Mouse (Mus musculus): ENCODE results near the gene Cdiptos. TPM values are rescaled to one million over a fixed set of nuclear protein-coding genes. Genes with fewer than 3 reads are reported as not detected.

Cdiptos gene
- total and polyA plus RNA-seq, 3 experiments, result 0.47 to 0.97 TPM; not detected in 1

GRCm38 (mm10) chr7:126948626-126949025 is 27.3 kb downstream of the Cdiptos start:
- no peak overlapping the region for H3K9ac ChIP-seq (ENCODE audit: insufficient read depth, low read depth)
- no peak for DNase-seq (ENCODE audit: extremely low read depth)
- H3K36me3 ChIP-seq (replicated peaks in 1 of 2; ENCODE audit: control insufficient read depth in 1 of 2, insufficient read depth in 1 of 2, low read length in 1 of 2), result peaks cover 27 to 82% of the 10 kb centered on the region in 2 experiments
- no peaks in the 10 kb centered on the region for H3K79me2 ChIP-seq (replicated peaks; ENCODE audit: control insufficient read depth, extremely low read depth, insufficient read depth, poor library complexity, severe bottlenecking)
- dilution Hi-C loops (cut with MboI; ENCODE audit: extremely low pct_ligation_motif_present, extremely low pct_unique_long_range_greater_than_20kb, low sequenced_read_pairs) (no loop called here), in situ Hi-C loops (cut with MboI; ENCODE audit: low pct_ligation_motif_present, low pct_unique_long_range_greater_than_20kb, low sequenced_read_pairs) (loop anchor here (5.0 kb wide), 1 partner anchor 34 kb away; no protein-coding TSS in a partner anchor)
- no peak overlapping the region for H3K4me3 ChIP-seq (replicated peaks in 1 of 3; ENCODE audit: low read depth in 2 of 3, low read length in 2 of 3, poor library complexity in 1 of 3)
- H3K27me3 ChIP-seq (replicated peaks), result no peaks in the 10 kb centered on the region
- H3K4me2 ChIP-seq (ENCODE audit: insufficient read depth, low read depth, poor library complexity, severe bottlenecking), result no peak overlapping the region
- H3K9me3 ChIP-seq (replicated peaks; ENCODE audit: low read length), result peaks cover 6% of the 10 kb centered on the region
- H3K4me1 ChIP-seq (ENCODE audit: control insufficient read depth in 1 of 2, insufficient read depth in 2 of 2), result peaks cover 15 to 62% of the 10 kb centered on the region in 2 experiments
- no peak overlapping the region for H3K27ac ChIP-seq (ENCODE audit: insufficient read depth, low read depth)
- no peak for TF ChIP-seq HCFC1 (IDR thresholded peaks at IDR 0.05; ENCODE audit: low read depth, low read length)
- no peak for TF ChIP-seq UBTF (IDR thresholded peaks at IDR 0.05; ENCODE audit: low read depth, low read length)
- no peak for TF ChIP-seq MYC (IDR thresholded peaks at IDR 0.05; ENCODE audit: low read depth, low read length)
- TF ChIP-seq ELF1 (IDR thresholded peaks at IDR 0.05; ENCODE audit: low read depth, low read length), result no peak
- no peak for TF ChIP-seq POLR2AphosphoS2 (IDR thresholded peaks at IDR 0.05; ENCODE audit: low read depth, low read length)
- no peak for TF ChIP-seq MAFK (IDR thresholded peaks at IDR 0.05; ENCODE audit: insufficient replicate concordance, low read length)
- no peak for TF ChIP-seq PAX5 (IDR thresholded peaks at IDR 0.05; ENCODE audit: low read length)
- no peak for TF ChIP-seq NRF1 (IDR thresholded peaks at IDR 0.05; ENCODE audit: low read depth, low read length)
- no peak for TF ChIP-seq MXI1 (IDR thresholded peaks at IDR 0.05; ENCODE audit: low read depth, low read length)
- TF ChIP-seq ZKSCAN1 (IDR thresholded peaks at IDR 0.05; ENCODE audit: borderline replicate concordance, low read depth, low read length), result no peak
- TF ChIP-seq BHLHE40 (IDR thresholded peaks at IDR 0.05; ENCODE audit: low read depth, low read length), result no peak
- no peak for TF ChIP-seq ZNF384 (IDR thresholded peaks at IDR 0.05; ENCODE audit: low read depth, low read length)
- TF ChIP-seq JUN (IDR thresholded peaks at IDR 0.05; ENCODE audit: insufficient read depth, low read depth, low read length), result no peak
- no peak for TF ChIP-seq SIN3A (IDR thresholded peaks at IDR 0.05; ENCODE audit: low read length)
- TF ChIP-seq EP300 (IDR thresholded peaks at IDR 0.05; ENCODE audit: low read length), result no peak
- no peak for TF ChIP-seq CHD2 (IDR thresholded peaks at IDR 0.05; ENCODE audit: low read length)
- TF ChIP-seq POLR2A (IDR thresholded peaks at IDR 0.05; ENCODE audit: low read depth, low read length), result no peak
- TF ChIP-seq TBP (conservative IDR thresholded peaks at IDR 0.05; ENCODE audit: low read depth, low read length), result no peak

- in situ Hi-C loops (cut with MboI; ENCODE audit: low pct_ligation_motif_present, low pct_unique_long_range_greater_than_20kb, low sequenced_read_pairs), result loop anchor here (5.0 kb wide), 1 partner anchor 36 kb away; no protein-coding TSS in a partner anchor
- Histone ChIP-seq H3K4me3 (replicated peaks in 1 of 3; ENCODE audit: low read depth in 2 of 3, low read length in 2 of 3, poor library complexity in 1 of 3) (no peak overlapping the region), H3K27me3 (replicated peaks) (no peaks in the 10 kb centered on the region), H3K4me2 (ENCODE audit: insufficient read depth, low read depth, poor library complexity, severe bottlenecking) (no peak overlapping the region), H3K9me3 (replicated peaks; ENCODE audit: low read length) (peaks cover 6% of the 10 kb centered on the region), H3K36me3 (replicated peaks in 1 of 2; ENCODE audit: control insufficient read depth in 1 of 2, insufficient read depth in 1 of 2, low read length in 1 of 2) (peaks cover 23 to 78% of the 10 kb centered on the region in 2 experiments), H3K9ac (ENCODE audit: insufficient read depth, low read depth) (no peak overlapping the region), H3K27ac (ENCODE audit: insufficient read depth, low read depth) (no peak overlapping the region), H3K4me1 (ENCODE audit: control insufficient read depth in 1 of 2, insufficient read depth in 2 of 2) (peaks cover 14 to 62% of the 10 kb centered on the region in 2 experiments), H3K79me2 (replicated peaks; ENCODE audit: control insufficient read depth, extremely low read depth, insufficient read depth, poor library complexity, severe bottlenecking) (peaks cover 3% of the 10 kb centered on the region)
- peak; percentile 49 for DNase-seq (ENCODE audit: extremely low read depth)
- dilution Hi-C loops (cut with MboI; ENCODE audit: extremely low pct_ligation_motif_present, extremely low pct_unique_long_range_greater_than_20kb, low sequenced_read_pairs), result no loop called here
- TF ChIP-seq SMC3 (IDR thresholded peaks at IDR 0.05; ENCODE audit: low read depth, low read length) (peak; percentile 75), CTCF (conservative IDR thresholded peaks at IDR 0.05 in 1 of 2, IDR thresholded peaks at IDR 0.05 in 1 of 2; ENCODE audit: low read depth in 2 of 2, low read length in 2 of 2) (peak; percentile 52 to 75; a peak in 3 of 4 replicates), MXI1 (IDR thresholded peaks at IDR 0.05; ENCODE audit: low read depth, low read length) (no peak), RAD21 (IDR thresholded peaks at IDR 0.05; ENCODE audit: low read depth, low read length) (peak; percentile 67)
Observed at GRCm38 (mm10) chr7:126946530-126946929, 29.4 kb downstream of the Cdiptos start.
